Mouse (Mus musculus): ENCODE results near the gene Arpp21. TPM values are rescaled to one million over a fixed set of nuclear protein-coding genes. Genes with fewer than 3 reads are reported as not detected.

Arpp21 gene
- polyA plus RNA-seq, 1 experiment from 2014 or later = 59.8 TPM

- WGBS = 28% methylated on average over 15 of the region's 15 CpGs
These were observed 117.9 kb downstream of the Arpp21 start for GRCm38 (mm10) chr9:112117632-112118410.

GRCm38 (mm10) chr9:112111610-112112009 lies 124.1 kb downstream of the Arpp21 start:
- no peak for ATAC-seq (ENCODE audit: low read depth)
- Histone ChIP-seq H3K9ac (replicated peaks; ENCODE audit: low read depth, low read length) (no peak overlapping the region), H3K4me2 (ENCODE audit: low read depth, low read length) (no peak overlapping the region), H3K27ac (ENCODE audit: low read depth, low read length) (no peak overlapping the region), H3K9me3 (ENCODE audit: control insufficient read depth, low read length) (no peaks in the 10 kb centered on the region), H3K27me3 (ENCODE audit: control insufficient read depth, insufficient read depth, low read length) (no peaks in the 10 kb centered on the region), H3K4me1 (ENCODE audit: control insufficient read depth, insufficient read depth, low read length) (no peaks in the 10 kb centered on the region), H3K4me3 (ENCODE audit: low read depth, low read length) (no peak overlapping the region), H3K36me3 (ENCODE audit: control insufficient read depth, insufficient read depth, low read length) (no peaks in the 10 kb centered on the region)
- WGBS = 93% methylated on average over 5 of the region's 5 CpGs

More at GRCm38 (mm10) chr9:112117632-112118410, 117.9 kb downstream of the Arpp21 start:
- H3K4me3 ChIP-seq (ENCODE audit: low read depth, low read length) = 0 out of 2 replicates have a peak overlapping the region, but pooled peaks have one; percentile 0
- ATAC-seq (ENCODE audit: low read depth) = no peak
- no peaks in the 10 kb centered on the region for H3K36me3 ChIP-seq (ENCODE audit: control insufficient read depth, insufficient read depth, low read length)
- no peaks in the 10 kb centered on the region for H3K27me3 ChIP-seq (ENCODE audit: control insufficient read depth, insufficient read depth, low read length)
- no peaks in the 10 kb centered on the region for H3K9me3 ChIP-seq (ENCODE audit: control insufficient read depth, low read length)
- H3K4me2 ChIP-seq (ENCODE audit: low read depth, low read length) = peak overlapping the region; percentile 37
- H3K27ac ChIP-seq (ENCODE audit: low read depth, low read length) = no peak overlapping the region
- H3K4me1 ChIP-seq (ENCODE audit: control insufficient read depth, insufficient read depth, low read length) = peaks cover 18% of the 10 kb centered on the region; the same call in 1 of the 2 replicates
- no peak overlapping the region for H3K9ac ChIP-seq (replicated peaks; ENCODE audit: low read depth, low read length)

GRCm38 (mm10) chr9:112102852-112103192 lies 132.9 kb downstream of the Arpp21 start:
- no peak overlapping the region for H3K9ac ChIP-seq (replicated peaks; ENCODE audit: low read depth, low read length)
- 60% methylated on average over 2 of the region's 2 CpGs for WGBS
- no peaks in the 10 kb centered on the region for H3K27me3 ChIP-seq (ENCODE audit: control insufficient read depth, insufficient read depth, low read length)
- H3K27ac ChIP-seq (ENCODE audit: low read depth, low read length) = no peak overlapping the region
- no peak overlapping the region for H3K4me2 ChIP-seq (ENCODE audit: low read depth, low read length)
- no peaks in the 10 kb centered on the region for H3K4me1 ChIP-seq (ENCODE audit: control insufficient read depth, insufficient read depth, low read length)
- no peaks in the 10 kb centered on the region for H3K36me3 ChIP-seq (ENCODE audit: control insufficient read depth, insufficient read depth, low read length)
- no peak for ATAC-seq (ENCODE audit: low read depth)
- H3K9me3 ChIP-seq (ENCODE audit: control insufficient read depth, low read length) = no peaks in the 10 kb centered on the region
- no peak overlapping the region for H3K4me3 ChIP-seq (ENCODE audit: low read depth, low read length)

GRCm38 (mm10) chr9:112102155-112102851 lies 133.4 kb downstream of the Arpp21 start:
- Histone ChIP-seq H3K9me3 (ENCODE audit: control insufficient read depth, low read length) (no peaks in the 10 kb centered on the region), H3K27me3 (ENCODE audit: control insufficient read depth, insufficient read depth, low read length) (no peaks in the 10 kb centered on the region), H3K27ac (ENCODE audit: low read depth, low read length) (no peak overlapping the region), H3K36me3 (ENCODE audit: control insufficient read depth, insufficient read depth, low read length) (no peaks in the 10 kb centered on the region), H3K4me2 (ENCODE audit: low read depth, low read length) (no peak overlapping the region), H3K4me1 (ENCODE audit: control insufficient read depth, insufficient read depth, low read length) (no peaks in the 10 kb centered on the region), H3K4me3 (ENCODE audit: low read depth, low read length) (no peak overlapping the region), H3K9ac (replicated peaks; ENCODE audit: low read depth, low read length) (no peak overlapping the region)
- 35% methylated on average over 6 of the region's 6 CpGs for WGBS
- ATAC-seq (ENCODE audit: low read depth) = peak; percentile 50; the same call in 1 of the 2 replicates

GRCm38 (mm10) chr9:112100841-112101595 lies 134.7 kb downstream of the Arpp21 start:
- H3K27ac ChIP-seq (ENCODE audit: low read depth, low read length) = no peak overlapping the region

GRCm38 (mm10) chr9:112098267-112098666 lies 137.5 kb downstream of the Arpp21 start:
- no peaks in the 10 kb centered on the region for H3K36me3 ChIP-seq (ENCODE audit: control insufficient read depth, insufficient read depth, low read length)
- H3K4me3 ChIP-seq (ENCODE audit: low read depth, low read length) = no peak overlapping the region
- H3K27me3 ChIP-seq (ENCODE audit: control insufficient read depth, insufficient read depth, low read length) = no peaks in the 10 kb centered on the region
- H3K27ac ChIP-seq (ENCODE audit: low read depth, low read length) = peak overlapping the region; percentile 69; the same call in 1 of the 2 replicates
- ATAC-seq (ENCODE audit: low read depth) = peak; percentile 63
- H3K9me3 ChIP-seq (ENCODE audit: control insufficient read depth, low read length) = no peaks in the 10 kb centered on the region
- 25% methylated on average over 6 of the region's 6 CpGs for WGBS
- H3K4me1 ChIP-seq (ENCODE audit: control insufficient read depth, insufficient read depth, low read length) = no peaks in the 10 kb centered on the region
- H3K9ac ChIP-seq (replicated peaks; ENCODE audit: low read depth, low read length) = no peak overlapping the region
- H3K4me2 ChIP-seq (ENCODE audit: low read depth, low read length) = no peak overlapping the region

More at GRCm38 (mm10) chr9:112100841-112101595, 134.7 kb downstream of the Arpp21 start:
- no peak overlapping the region for H3K4me3 ChIP-seq (ENCODE audit: low read depth, low read length)
- 72% methylated on average over 3 of the region's 3 CpGs for WGBS
- no peak overlapping the region for H3K4me2 ChIP-seq (ENCODE audit: low read depth, low read length)
- ATAC-seq (ENCODE audit: low read depth) = no peak
- no peak overlapping the region for H3K9ac ChIP-seq (replicated peaks; ENCODE audit: low read depth, low read length)
- H3K9me3 ChIP-seq (ENCODE audit: control insufficient read depth, low read length) = no peaks in the 10 kb centered on the region
- H3K4me1 ChIP-seq (ENCODE audit: control insufficient read depth, insufficient read depth, low read length) = no peaks in the 10 kb centered on the region
- H3K27me3 ChIP-seq (ENCODE audit: control insufficient read depth, insufficient read depth, low read length) = no peaks in the 10 kb centered on the region
- H3K36me3 ChIP-seq (ENCODE audit: control insufficient read depth, insufficient read depth, low read length) = no peaks in the 10 kb centered on the region

- H3K9ac ChIP-seq (replicated peaks; ENCODE audit: low read depth, low read length) = no peak overlapping the region
- no peaks in the 10 kb centered on the region for H3K9me3 ChIP-seq (ENCODE audit: control insufficient read depth, low read length)
- no peak overlapping the region for H3K4me3 ChIP-seq (ENCODE audit: low read depth, low read length)
- no peak overlapping the region for H3K4me2 ChIP-seq (ENCODE audit: low read depth, low read length)
- H3K4me1 ChIP-seq (ENCODE audit: control insufficient read depth, insufficient read depth, low read length) = no peaks in the 10 kb centered on the region
- no peak for ATAC-seq (ENCODE audit: low read depth)
- H3K27me3 ChIP-seq (ENCODE audit: control insufficient read depth, insufficient read depth, low read length) = no peaks in the 10 kb centered on the region
- no peak overlapping the region for H3K27ac ChIP-seq (ENCODE audit: low read depth, low read length)
- WGBS = 80% methylated on average over 5 of the region's 5 CpGs
- no peaks in the 10 kb centered on the region for H3K36me3 ChIP-seq (ENCODE audit: control insufficient read depth, insufficient read depth, low read length)
These were observed 140.0 kb downstream of the Arpp21 start for GRCm38 (mm10) chr9:112095708-112096107.

GRCm38 (mm10) chr9:112095198-112095597 lies 140.5 kb downstream of the Arpp21 start:
- no peak for ATAC-seq (ENCODE audit: low read depth)
- Histone ChIP-seq H3K27me3 (ENCODE audit: control insufficient read depth, insufficient read depth, low read length) (no peaks in the 10 kb centered on the region), H3K27ac (ENCODE audit: low read depth, low read length) (no peak overlapping the region), H3K9ac (replicated peaks; ENCODE audit: low read depth, low read length) (no peak overlapping the region), H3K4me1 (ENCODE audit: control insufficient read depth, insufficient read depth, low read length) (no peaks in the 10 kb centered on the region), H3K4me3 (ENCODE audit: low read depth, low read length) (no peak overlapping the region), H3K9me3 (ENCODE audit: control insufficient read depth, low read length) (no peaks in the 10 kb centered on the region), H3K4me2 (ENCODE audit: low read depth, low read length) (no peak overlapping the region), H3K36me3 (ENCODE audit: control insufficient read depth, insufficient read depth, low read length) (no peaks in the 10 kb centered on the region)
- 73% methylated on average over 2 of the region's 2 CpGs for WGBS

All from neural tube, embryonic 14.5 days (tissue).